Mouse (Mus musculus): ENCODE data around the gene Dcst2.

Gene Dcst2

DNA sequence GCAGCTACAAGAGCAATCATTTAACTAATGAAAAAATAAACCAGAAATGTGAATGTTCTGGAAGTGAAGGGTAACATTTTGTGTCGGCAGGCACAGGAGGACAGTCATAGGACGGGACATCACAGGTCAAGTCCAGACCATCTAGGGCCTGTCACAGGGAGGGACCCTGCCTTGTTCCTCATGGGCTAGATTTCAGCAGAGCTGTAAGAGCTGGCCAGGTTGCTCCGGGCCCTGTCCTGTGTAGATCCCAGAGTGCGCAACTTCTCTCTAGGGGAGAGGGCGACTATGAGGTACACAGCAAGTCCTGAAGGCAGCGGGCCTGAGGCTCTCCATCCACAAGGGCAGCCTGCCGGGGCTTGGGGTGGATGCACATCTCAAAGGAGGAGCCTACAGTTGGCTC is at the start of gene Dcst2:
Gene Dcst2, plus strand, starts transcription at position 301 of the 400 bp plus-strand sequence.
- no peak for DNase-seq (ENCODE audit: low read depth, low spot score)

- DNase-seq (ENCODE audit: low read depth, low spot score), result no peak
Measured at GRCm38 (mm10) chr3:89314340-89314739, 47.4 kb upstream of the Dcst2 start.

GRCm38 (mm10) chr3:89314791-89315190 is 47.0 kb upstream of the Dcst2 start:
- DNase-seq (ENCODE audit: low read depth, low spot score), result no peak

DNA sequence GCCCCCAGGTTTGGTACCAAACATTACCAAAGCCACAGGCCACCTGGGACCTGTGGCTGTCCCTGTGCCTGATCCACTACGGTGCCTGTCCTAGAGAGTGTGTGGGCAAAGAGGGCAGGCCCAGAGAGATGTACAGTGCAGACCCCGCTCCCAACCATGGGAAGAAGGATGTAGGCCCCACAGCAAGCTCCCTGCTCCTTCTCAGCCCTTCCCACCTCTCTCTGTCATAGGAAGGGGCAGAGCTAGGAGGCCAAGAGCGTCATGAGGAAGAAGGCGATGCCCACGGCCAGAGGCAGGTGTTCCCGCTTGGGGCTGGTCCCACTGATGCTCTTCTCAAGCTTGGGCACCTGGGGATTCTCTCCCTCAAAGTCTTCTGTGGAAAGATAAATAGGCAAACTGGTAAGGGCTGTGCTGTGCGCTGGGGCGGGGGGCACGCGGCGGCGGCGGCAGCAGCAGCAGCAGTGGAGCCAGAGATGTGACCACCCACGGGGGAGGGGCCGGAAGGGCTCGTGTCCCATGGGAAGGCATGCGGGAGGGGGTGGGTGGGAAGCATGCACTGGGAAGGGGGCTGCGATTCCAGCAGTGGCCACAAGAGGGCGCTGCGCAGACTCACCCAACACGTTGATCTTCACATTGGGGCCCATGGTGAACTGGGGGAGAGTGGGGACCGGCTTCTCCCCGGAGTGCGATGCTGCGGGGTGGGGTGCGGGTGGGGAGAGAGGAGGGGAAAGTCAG is 46.4 kb upstream of the Dcst2 start:
- peak; percentile 54 for DNase-seq (ENCODE audit: low read depth, low spot score)

DNA sequence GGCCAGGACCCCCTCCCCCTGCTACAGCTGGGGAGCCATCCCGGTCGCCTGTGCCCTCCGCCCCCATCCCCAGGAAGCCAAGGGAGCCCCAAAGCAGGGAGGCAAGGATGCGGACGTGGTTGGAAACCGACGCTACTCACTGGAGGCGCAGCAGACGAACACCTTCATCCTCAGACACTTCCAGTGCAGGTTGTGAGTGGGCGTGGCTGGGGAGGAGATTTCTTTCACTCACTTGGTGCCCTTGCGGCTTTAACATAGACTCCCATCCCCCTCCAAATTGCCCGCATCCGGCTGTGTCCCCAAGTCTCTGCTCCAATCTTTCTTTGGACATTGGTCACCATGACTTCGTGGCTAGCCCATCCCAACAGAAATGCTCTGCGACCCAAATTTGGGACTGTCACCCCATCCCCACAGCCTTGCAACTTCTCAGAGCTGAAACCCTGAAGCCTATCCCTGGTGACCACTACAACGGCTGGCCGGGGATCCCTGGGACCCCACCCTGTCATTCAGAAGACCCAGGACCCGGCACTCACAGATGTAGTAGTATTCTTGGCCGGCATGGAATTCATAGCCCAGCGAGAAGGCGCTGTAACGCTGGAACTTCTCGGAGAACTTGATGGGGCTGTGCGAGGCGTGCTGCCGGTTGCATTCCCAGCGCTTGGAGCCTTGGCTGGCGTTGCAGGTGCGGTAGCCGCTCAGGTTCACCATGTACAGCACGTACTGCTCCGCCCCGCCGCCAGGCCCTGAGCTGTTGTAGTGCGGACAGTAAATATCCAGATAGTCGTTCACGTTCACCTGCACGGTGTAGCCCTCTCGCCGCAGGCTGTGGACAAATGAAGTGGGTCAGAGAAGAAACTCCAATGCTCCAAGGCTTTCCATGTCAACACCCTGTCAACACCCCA is 45.6 kb upstream of the Dcst2 start:
- no peak for DNase-seq (ENCODE audit: low read depth, low spot score)

DNA sequence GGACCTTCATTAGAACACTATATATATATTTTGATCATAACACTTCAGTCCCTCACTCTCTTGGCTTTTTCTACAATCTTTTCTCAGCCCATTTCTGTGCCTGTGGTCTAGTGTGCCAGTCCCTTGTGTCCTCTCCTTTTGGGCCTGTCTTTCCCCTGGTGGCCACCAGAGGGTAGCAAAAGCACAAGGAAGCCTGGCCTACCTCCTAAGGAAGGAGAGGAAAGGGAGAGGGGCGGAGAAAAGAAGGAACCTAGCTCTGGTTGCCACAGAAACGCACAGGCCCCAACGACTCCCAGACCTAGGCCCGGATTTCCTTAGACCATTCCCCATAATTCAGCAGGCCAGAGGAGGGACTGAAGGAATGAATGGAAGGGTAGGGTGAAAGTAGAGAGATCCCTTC is 44.9 kb upstream of the Dcst2 start:
- peak; percentile 72 for DNase-seq (ENCODE audit: low read depth, low spot score)

- DNase-seq (ENCODE audit: low read depth, low spot score), result no peak
Measured at GRCm38 (mm10) chr3:89317246-89317645, 44.5 kb upstream of the Dcst2 start.

GRCm38 (mm10) chr3:89318316-89318715 is 43.5 kb upstream of the Dcst2 start:
- DNase-seq (ENCODE audit: low read depth, low spot score), result no peak

- DNase-seq (ENCODE audit: low read depth, low spot score), result no peak
Measured at GRCm38 (mm10) chr3:89318971-89319590, 42.7 kb upstream of the Dcst2 start.

DNA sequence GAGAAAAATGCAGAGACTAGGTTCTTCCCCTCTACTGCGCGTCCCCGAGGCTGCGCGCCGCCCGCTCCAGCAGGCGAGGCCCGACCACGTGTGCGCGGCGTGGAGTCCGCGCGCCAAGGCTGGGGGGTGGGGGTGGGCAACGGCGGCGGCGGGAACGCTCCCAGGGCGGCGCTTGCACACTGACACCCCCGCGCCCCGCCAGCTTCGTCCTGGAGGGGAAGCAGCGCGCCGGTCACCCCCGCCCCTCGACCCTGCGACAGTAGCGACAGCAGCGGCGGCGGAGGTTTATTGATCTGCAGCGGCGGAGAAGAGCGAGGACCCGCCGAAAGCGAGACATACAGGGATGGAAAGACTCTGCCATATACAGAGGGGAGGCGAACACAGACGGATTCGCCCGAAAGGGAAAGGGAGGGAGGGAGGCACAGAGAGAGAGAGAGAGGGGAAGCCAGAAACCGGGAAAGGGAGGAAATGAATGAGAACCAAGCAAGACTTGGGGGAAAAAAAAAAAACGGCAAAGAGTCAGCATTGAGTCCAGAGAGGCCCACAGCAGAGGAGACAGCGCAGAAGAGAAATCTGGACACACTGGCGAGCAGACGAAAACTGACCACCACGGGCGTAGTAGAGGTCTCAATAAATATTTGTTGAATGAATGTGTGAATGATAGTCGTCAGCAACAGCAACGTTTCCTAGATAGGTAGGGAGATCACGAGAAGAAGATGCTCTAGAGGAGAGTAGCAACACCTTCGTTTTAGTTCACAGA is 42.0 kb upstream of the Dcst2 start:
- DNase-seq (ENCODE audit: low read depth, low spot score), result no peak

GRCm38 (mm10) chr3:89320581-89321182 is 41.1 kb upstream of the Dcst2 start:
- DNase-seq (ENCODE audit: low read depth, low spot score), result no peak

DNA sequence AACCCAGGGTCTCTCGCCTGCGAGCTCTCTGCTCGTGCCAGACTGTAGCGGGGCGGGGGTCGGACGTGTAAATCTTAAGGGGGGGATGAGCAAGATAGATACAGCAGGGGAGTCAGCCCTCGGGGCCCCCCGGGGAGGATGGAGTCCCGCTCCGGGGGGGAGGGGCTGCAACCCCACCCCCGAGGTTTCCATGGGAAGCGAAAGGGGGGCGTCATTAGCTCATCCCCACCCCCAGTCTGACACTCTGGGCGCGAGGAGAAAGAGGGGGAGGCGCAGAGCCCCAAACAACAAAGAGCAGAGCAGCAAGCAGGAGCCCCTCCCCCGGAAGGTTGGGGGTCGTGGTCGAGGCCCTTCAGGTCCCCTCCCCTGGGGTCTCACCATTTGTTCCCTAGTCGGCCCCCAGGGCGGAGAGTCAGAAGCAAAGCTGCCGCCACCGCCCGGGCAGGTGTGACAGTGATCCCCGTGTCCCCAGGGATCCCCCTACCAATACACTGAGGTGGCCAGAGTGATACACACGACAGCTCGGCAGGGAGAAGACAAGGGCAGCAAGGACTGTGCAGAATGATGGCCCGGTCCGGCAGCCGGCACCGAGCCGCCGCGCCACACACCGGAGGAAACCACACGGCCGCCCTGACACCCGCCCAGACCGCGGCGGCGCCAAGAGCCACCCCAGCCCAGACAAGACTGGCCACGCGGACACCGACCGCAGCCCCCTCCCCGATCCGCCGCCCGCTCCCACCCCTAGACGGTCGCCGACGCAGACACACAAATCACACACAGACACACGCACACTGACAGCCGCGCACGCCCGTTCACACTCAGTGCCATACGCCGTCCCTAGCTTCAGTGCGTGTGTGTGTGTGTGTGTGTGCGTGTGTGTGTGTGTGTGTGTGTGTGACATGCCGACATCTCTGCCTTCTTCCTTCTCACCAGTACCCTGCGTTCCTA is 40.3 kb upstream of the Dcst2 start:
- peak; percentile 23 for DNase-seq (ENCODE audit: low read depth, low spot score)

GRCm38 (mm10) chr3:89322131-89322500 is 39.7 kb upstream of the Dcst2 start:
- DNase-seq (ENCODE audit: low read depth, low spot score), result no peak

- DNase-seq (ENCODE audit: low read depth, low spot score), result peak; percentile 61
Measured at GRCm38 (mm10) chr3:89322514-89323165, 39.1 kb upstream of the Dcst2 start, which contains the start of gene Efna3. Gene Efna3, minus strand, starts transcription at chr3:89322965.

DNA sequence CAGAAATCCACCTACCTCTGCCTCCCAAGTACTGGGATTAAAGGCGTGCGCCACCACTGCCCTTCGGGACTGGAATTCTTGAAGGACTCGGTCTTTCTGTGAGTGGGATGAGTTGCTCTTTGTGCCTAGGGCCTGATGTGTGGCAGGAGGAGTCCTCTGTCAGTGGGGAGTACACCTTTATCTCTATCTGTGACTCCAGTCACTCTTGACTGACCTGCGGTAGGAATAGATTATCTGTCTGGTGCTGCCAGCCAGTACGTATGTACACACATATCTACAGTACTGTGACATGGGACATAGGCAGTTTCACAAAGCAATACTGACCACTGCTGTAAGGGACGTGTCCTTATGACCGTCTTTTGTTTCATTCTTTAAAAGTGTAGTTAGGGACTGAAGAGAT is 35.9 kb upstream of the Dcst2 start:
- no peak for DNase-seq (ENCODE audit: low read depth, low spot score)

DNA sequence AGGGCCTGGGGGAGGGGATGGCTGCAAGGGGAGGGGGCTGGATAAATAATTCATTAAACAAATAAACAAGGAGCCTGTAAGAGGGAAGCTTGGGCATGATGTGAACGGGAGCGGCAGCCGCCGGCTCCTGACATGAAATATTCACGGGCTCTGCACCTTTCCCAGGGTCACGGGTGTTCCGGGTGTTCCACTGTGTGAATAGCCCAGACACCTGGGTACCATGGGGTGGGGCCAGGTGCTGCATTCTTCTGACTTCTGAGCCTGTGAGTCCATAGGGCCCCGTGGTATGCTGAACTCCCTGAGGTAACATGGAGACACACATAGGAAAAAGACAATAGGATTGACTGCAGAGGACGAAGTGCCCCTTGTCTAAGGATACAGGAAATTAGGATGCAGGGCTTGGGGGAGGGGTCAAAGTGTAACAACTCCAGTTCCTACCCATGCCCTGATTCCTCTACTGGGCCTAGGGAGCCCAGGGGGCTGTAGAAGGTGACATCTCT is 34.4 kb upstream of the Dcst2 start:
- no peak for DNase-seq (ENCODE audit: low read depth, low spot score)

GRCm38 (mm10) chr3:89328623-89329022 is 33.2 kb upstream of the Dcst2 start:
- no peak for DNase-seq (ENCODE audit: low read depth, low spot score)

DNA sequence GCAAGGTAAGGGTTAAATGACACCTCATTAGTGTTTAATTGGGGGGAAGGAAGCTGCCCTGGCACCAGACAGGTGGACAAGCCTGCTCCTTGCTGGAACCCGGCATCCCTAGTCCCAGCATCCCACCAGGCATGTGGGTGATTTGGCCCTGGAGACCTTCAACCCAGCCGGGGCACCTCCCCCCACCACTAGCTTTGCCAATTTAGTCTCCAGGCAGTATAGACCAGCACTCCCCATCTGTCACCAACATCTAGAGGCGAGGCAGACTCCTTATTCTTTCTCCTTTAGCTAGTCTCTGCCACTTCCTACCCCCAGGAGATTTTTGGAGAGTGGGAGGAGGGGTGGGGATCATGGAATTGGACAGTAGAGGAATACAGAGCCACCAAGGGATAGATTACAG is 31.4 kb upstream of the Dcst2 start:
- DNase-seq (ENCODE audit: low read depth, low spot score), result no peak

DNA sequence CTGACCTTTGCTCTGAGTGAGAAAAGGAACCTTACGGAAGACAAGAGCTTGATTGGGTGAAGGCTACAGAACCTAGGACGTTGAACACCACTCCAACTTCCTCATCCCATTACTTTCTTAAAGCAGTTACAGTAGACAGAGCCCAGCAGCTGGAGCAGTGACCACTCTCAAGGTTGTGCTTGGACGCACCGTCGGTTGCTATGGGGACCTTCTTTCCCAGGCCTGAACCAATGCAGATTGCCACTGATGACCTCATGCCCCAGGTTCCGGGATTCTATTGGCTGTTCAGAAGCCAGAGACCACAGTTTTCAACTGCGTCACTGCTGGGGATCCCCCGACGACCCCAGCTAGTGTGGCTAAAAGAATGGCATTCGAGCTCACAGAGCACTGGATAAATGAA is 30.8 kb upstream of the Dcst2 start:
- no peak for DNase-seq (ENCODE audit: low read depth, low spot score)

Data from A20 (cell line).